Mouse (Mus musculus) fibroblast of lung, adult 2 months (primary cell): ENCODE results near the gene Zfp408.
"Not testable (repeated sequence)": the region's sequence is repeated elsewhere in the genome, so short reads cannot be mapped to it uniquely, and the experiment has no call there.

Experiments used
- DNase-seq: peaks from one replicate; pipeline ENCODE4 v3.0.0-alpha.2; 2011; ENCODE audit warnings: low read depth

Zfp408 gene

GRCm38 (mm10) chr2:91651458-91652258 is 2.1 kb upstream of the Zfp408 start:
- DNase-seq, result no peak

- no peak for DNase-seq
Observed at GRCm38 (mm10) chr2:91650360-91650995, 887 bp upstream of the Zfp408 start.

DNA sequence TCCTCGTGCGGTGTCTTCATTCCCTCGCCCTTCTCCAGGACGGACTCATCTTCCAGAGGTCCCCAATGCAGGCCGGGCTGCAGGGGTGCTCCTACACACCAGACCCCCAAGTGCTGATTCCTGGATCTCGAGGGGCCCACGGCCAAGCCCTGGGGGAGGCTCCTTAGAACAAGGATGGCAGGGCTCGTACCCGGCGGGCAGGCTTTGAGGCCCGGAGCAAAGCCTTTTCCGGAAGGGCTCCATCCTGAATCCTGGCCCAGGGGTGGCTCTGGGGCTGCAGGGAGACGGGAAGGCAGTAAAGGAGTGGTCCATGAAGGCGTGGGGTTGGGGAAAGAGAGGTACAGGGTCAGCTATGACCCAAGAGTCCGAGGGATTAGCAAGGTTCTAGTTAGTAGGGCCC is 439 bp downstream of the Zfp408 start:
- no peak for DNase-seq

DNA sequence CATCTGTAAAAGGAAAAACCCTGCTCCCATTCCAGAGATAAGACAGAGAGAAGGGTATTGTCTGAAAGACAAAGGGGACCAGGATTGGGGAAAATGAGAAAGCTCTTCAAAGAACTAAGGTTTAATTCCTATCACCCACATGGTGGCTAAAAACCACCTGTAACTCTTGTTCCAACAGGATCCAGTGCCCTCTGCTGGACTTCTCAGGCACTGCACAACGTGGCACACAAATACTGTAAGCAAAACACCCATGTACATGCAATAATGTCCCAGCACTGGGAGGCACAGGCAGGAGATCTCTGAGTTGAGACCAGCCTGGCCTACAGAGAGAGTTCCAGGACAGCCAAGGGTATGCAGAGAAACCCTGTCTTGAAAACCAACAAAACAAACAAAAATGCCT is 2.9 kb downstream of the Zfp408 start:
- DNase-seq, result peak; percentile 26

DNA sequence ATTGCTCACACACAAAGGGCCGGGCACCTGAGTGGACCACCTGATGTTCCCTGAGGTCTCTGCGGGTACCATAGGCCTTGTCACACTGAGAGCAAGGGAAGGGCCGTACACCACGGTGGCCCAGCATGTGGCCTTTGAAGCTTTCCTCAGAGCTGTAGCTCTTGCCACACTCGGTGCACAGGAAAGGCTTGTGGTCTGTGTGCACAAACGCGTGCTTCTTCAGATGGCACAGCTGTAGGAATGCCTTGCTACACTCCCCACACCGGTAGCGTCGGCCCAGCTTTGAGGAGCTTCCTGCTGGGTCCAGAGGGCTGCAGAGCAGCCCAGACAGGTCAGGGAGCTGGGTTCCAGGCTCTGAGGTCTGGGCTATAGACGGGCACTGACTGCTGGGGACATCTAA is 3.8 kb downstream of the Zfp408 start:
- DNase-seq, result no peak

- no peak for DNase-seq
Observed at GRCm38 (mm10) chr2:91645354-91645753, 4.2 kb downstream of the Zfp408 start.

DNA sequence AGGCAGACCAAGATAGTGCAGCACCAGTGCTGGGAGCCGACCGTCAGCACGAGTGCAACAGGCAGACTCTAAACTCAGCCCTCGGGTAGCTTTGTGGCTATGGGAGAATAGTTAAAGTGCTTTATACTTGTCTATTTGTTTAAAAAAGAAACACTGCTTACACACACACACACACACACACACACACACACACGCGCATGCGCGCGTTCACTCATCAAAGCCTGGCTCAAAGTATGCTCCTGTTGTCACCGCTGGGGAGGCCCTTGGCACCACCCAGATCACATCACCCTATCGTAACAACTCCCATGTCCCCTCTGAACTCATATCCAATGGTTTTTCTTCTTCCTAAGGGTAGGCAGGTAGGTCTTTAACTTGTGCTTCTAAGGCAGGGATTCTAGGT is 5.6 kb downstream of the Zfp408 start:
- DNase-seq, result no peak

GRCm38 (mm10) chr2:91642825-91643415 is 6.7 kb downstream of the Zfp408 start:
- no peak for DNase-seq

DNA sequence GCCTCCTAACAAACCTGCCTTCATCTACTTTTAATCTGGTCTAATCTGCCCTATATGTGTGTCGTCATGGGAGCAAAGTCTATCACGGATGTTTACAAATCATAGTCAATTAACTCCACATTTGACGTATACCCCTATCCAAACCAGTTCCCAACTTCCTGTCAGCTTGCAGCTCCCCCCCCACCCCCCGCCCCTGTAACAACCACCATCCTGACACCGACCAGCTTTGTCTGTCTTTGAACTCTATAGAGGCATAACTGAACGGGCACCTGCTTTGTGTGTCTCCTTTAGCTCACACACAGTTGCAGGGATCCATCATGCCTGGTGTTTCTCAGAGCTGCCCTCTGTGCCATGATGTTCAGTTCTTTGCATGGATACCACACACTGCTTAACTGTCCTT is 10.7 kb downstream of the Zfp408 start:
- no peak for DNase-seq

DNA sequence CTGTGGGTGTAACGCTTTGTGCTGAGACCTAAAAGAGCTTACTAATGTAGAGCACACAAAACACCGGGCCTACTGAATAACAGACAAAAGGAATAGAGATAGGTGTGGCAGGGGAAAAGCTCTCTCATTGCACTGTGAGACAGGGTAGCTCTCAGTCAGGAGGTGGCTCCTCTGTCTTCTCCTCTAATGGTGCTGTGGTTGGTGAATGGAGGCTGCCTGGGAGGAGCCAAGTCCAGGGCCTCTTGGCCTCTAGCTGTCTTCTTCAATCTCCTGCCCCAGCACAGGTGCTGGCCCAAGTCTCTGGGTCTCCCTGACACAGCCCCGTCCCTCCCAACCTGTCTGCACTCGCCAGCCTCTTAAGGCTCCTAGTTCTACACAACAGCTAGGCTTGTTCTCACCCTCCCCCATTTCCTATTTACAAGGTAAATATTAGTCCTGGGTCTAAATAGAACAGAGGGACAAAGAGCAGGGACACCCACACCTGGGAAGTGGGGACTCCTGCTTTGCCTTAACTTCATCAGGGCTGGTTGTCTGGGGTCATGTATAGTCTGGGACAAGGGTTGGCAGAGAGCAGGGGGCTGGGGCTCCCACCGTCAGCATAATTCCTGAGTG is 12.8 kb downstream of the Zfp408 start:
- DNase-seq, result no peak

DNA sequence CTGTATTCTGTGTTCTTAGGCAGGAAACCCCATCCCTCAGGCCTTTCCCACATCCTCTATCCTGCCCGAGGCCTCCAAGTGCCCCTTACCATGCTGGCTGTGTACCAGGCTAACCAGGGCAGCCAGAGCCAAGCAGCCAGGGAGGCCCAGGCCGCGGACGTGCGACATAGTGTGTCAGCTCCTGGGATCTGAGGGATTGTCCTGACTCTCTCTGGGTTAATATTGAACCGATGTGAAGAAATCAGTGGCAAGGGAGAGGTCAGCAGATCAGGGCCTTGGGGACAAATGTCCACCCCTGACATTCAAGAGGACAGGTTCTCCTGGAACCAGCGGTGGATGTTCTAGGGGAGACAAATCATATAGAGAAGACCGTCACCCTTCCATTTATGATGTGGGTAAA is 13.4 kb downstream of the Zfp408 start, which contains the start of gene F2:
TSS of gene F2 (minus strand) at position 186 of the 400 bp plus-strand sequence.
- no peak for DNase-seq

DNA sequence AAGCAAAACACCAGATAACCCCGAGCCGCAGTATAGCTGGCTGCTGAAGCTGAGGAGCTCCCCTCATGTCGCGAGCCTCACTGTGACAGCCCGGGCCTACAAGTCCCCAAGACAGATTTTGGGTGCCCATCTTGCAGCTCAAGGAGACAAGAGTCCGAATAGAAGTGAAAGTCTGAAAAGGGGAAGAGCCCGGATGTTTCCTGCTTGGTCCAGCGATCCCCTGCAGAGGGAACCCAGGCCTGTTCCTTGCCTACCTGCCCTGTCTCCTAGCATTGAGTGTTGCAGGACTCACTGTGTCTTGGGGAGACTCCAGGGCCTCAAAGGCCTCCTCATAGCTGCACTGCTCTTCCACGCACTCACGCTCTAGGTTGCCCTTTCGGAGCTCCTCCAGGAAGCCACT is 14.1 kb downstream of the Zfp408 start:
- DNase-seq, result no peak

- no peak for DNase-seq
Observed at GRCm38 (mm10) chr2:91634841-91635240, 14.8 kb downstream of the Zfp408 start.

- DNase-seq, result no peak
Observed at GRCm38 (mm10) chr2:91633334-91633977, 16.1 kb downstream of the Zfp408 start.

DNA sequence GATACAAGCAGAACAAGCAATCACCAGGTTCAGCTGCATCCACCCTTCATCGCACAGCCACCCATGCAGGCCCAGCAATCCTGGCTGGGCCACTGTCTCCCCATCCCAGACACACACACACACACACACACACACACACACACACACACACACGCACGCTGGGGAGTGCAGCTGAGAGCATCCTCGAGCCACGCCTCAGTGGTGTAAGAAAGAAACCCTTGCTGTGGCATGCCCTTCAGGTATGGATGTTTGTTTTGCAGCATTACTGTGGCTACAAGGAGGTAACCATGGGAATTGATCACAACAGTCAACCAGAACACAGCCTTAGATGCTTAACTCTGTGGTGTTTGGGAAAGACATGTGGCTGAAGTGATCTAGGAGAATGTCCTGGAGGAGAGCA is 17.3 kb downstream of the Zfp408 start:
- no peak for DNase-seq

- DNase-seq, result no peak
Observed at GRCm38 (mm10) chr2:91631826-91632225, 17.8 kb downstream of the Zfp408 start.

- no peak for DNase-seq
Observed at GRCm38 (mm10) chr2:91630384-91630783, 19.2 kb downstream of the Zfp408 start.

- DNase-seq, result no peak
Observed at GRCm38 (mm10) chr2:91629682-91630081, 19.9 kb downstream of the Zfp408 start.

DNA sequence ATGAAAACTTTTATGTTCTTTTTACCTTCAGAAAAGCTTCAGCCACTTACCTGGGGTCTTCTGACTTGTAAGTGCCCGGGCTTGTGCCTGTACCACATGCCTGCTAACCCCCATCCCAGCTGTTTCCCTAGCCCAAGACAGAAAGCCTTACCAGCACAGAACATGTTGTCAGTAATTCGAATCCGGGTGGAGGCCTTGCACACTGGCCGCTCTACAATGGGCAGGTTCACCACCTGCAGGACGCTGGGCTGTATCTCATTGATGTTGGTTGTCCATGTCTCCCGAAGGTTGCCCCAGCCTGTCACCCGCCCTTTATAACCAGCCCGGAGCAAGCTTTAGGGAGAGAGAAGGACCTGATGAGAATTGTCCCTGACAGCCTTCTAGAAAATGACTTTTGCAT is 21.4 kb downstream of the Zfp408 start:
- DNase-seq, result no peak

- DNase-seq, result no peak
Observed at GRCm38 (mm10) chr2:91627486-91627885, 22.1 kb downstream of the Zfp408 start.

DNA sequence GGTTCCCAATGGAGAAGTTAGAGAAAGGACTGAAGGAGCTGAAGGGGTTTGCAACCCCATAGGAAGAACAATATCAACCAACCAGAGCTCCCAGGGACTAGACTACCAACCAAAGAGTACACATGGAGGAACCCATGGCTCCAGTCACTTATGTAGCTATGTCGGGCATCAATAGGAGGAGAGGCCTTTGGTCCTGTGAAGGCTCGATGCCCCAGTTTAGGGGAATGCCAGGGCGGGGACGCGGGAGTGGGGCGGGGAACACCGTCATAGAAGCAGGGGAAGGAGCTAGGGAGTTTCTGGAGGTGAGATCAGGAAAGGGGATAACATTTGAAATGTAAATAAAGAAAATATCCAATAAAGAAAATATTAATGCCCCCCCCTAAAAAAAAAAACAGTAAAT is 26.2 kb downstream of the Zfp408 start:
- not testable (repeated sequence) for DNase-seq

GRCm38 (mm10) chr2:91622356-91622755 is 27.2 kb downstream of the Zfp408 start:
- DNase-seq, result no peak
